Comparison of ENCODE assay signal across 25 mouse cellular contexts in the genomic region with DNA sequence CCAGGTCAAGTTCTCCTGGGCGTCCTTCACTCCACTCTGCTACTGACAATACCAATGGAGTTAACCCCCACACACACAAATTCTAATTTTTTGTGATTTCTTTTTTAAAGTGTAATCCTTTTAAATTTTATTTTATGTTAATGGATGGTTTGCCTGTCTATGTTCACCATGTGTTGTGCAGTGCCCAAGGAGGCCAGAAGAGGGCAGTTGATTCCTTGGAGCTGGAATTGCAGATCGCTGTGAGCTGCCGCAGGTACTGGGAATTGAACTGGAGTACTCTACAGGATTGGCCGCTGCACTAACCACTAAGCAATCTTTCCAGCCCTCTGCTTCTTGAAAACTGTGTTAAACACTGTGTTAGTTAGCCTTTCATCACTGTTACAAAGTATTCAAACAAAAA. TPM values are rescaled to one million over a fixed set of nuclear protein-coding genes. Genes with fewer than 3 reads are reported as not detected.
DNase-seq lines count a peak whose midpoint lies in the region; ATAC-seq and TF ChIP-seq lines count a peak whose summit lies in the region.
"Had no signal": no experiment of that assay in that cellular context is flagged by ENCODE, and none has a peak within 500 bp of the region (broad histone marks: within the 10 kb centered on the region; RNA-seq: fewer than 3 reads in every experiment).

No protein-coding gene starts in this region.

- H3K27me3 ChIP-seq in liver, embryonic 14.5 days (ENCODE audit: control insufficient read depth, insufficient read depth, low read length) = no peaks in the 10 kb centered on the region
- no peaks in the 10 kb centered on the region for H3K27me3 ChIP-seq in liver, embryonic 11.5 days (replicated peaks; ENCODE audit: control insufficient read depth, insufficient read depth, low read length)
- H3K27me3 ChIP-seq in E14TG2a.4 (ENCODE audit: insufficient read depth, low read length) = 0 out of 2 replicates have a peak, but pooled peaks cover 6% of the 10 kb centered on the region
- no peaks in the 10 kb centered on the region for H3K27me3 ChIP-seq in ES-Bruce4 (ENCODE audit: control insufficient read depth, insufficient read depth, low read length, poor library complexity, severe bottlenecking)
- H3K27me3 ChIP-seq: forebrain, embryonic 13.5 days; hindbrain, embryonic 12.5 days had no signal

- H3K4me2 ChIP-seq in liver, embryonic 14.5 days (ENCODE audit: low read depth) = no peak overlapping the region
- H3K4me2 ChIP-seq in liver, embryonic 11.5 days = no peak overlapping the region
- H3K4me2 ChIP-seq: forebrain, embryonic 13.5 days; hindbrain, embryonic 12.5 days had no signal

- TF ChIP-seq EP300 in liver, embryonic 14.5 days (IDR thresholded peaks at IDR 0.05; ENCODE audit: low read depth) = no peak
- TF ChIP-seq EP300 in ES-Bruce4 (IDR thresholded peaks at IDR 0.05; ENCODE audit: insufficient read depth, low read depth, low read length) = no peak

- no peaks in the 10 kb centered on the region for H3K9me3 ChIP-seq in liver, embryonic 14.5 days (ENCODE audit: control insufficient read depth, low read length)
- H3K9me3 ChIP-seq in liver, embryonic 11.5 days (ENCODE audit: control insufficient read depth, low read length) = no peaks in the 10 kb centered on the region
- H3K9me3 ChIP-seq in E14TG2a.4 (ENCODE audit: low read length) = no peaks in the 10 kb centered on the region
- H3K9me3 ChIP-seq in ES-Bruce4 (replicated peaks; ENCODE audit: control insufficient read depth, insufficient read depth, low read length, poor library complexity, severe bottlenecking) = peaks cover 6% of the 10 kb centered on the region; the same call in 1 of the 2 replicates
- H3K9me3 ChIP-seq: forebrain, embryonic 13.5 days; heart, embryonic 10.5 days; hindbrain, embryonic 12.5 days had no signal

- H3K36me3 ChIP-seq in liver, embryonic 14.5 days (replicated peaks; ENCODE audit: control insufficient read depth, insufficient read depth, low read depth) = no peaks in the 10 kb centered on the region
- no peaks in the 10 kb centered on the region for H3K36me3 ChIP-seq in liver, embryonic 11.5 days (ENCODE audit: control insufficient read depth, insufficient read depth, low read length)
- H3K36me3 ChIP-seq in E14TG2a.4 (ENCODE audit: insufficient read depth, low read length) = no peaks in the 10 kb centered on the region
- no peaks in the 10 kb centered on the region for H3K36me3 ChIP-seq in ES-Bruce4 (ENCODE audit: control insufficient read depth, insufficient read depth, low read length, poor library complexity, severe bottlenecking)
- H3K36me3 ChIP-seq: embryonic facial prominence, embryonic 10.5 days; heart, embryonic 10.5 days; hindbrain, embryonic 12.5 days had no signal

- peak; percentile 14; the same call in 1 of the 2 replicates for TF ChIP-seq CTCF in liver, embryonic 14.5 days (IDR thresholded peaks at IDR 0.05; ENCODE audit: low read depth)
- peak; percentile 71 for TF ChIP-seq CTCF in E14TG2a.4 (conservative IDR thresholded peaks at IDR 0.05; ENCODE audit: low read length)
- TF ChIP-seq CTCF in ES-Bruce4 (IDR thresholded peaks at IDR 0.05; ENCODE audit: low read depth, low read length) = peak; percentile 53

- no peak overlapping the region for H3K27ac ChIP-seq in liver, embryonic 14.5 days
- H3K27ac ChIP-seq in liver, embryonic 11.5 days (ENCODE audit: low read depth, low read length) = no peak overlapping the region
- H3K27ac ChIP-seq in ES-Bruce4 (ENCODE audit: insufficient read depth, low read length) = no peak overlapping the region
- H3K27ac ChIP-seq: embryonic facial prominence, embryonic 10.5 days; forebrain, embryonic 13.5 days; heart, embryonic 10.5 days; hindbrain, embryonic 12.5 days had no signal

- ATAC-seq in liver, embryonic 14.5 days (ENCODE audit: insufficient read depth) = no peak
- no peak for ATAC-seq in liver, embryonic 11.5 days (replicated peaks; ENCODE audit: low FRiP score)
- ATAC-seq: activated CD4-positive, CD25-positive, alpha-beta regulatory T cell, adult 4 months; forebrain, embryonic 13.5 days; forebrain, postnatal 0 days; hindbrain, embryonic 16.5 days; inflammation-experienced regulatory T-cells, adult 6 months had no signal

- H3K9ac ChIP-seq in liver, embryonic 14.5 days (replicated peaks) = no peak overlapping the region
- no peak overlapping the region for H3K9ac ChIP-seq in liver, embryonic 11.5 days (ENCODE audit: low read depth, low read length)
- no peak overlapping the region for H3K9ac ChIP-seq in ES-Bruce4 (ENCODE audit: low read depth, poor library complexity, severe bottlenecking)
- H3K9ac ChIP-seq: forebrain, embryonic 13.5 days; forebrain, postnatal 0 days; hindbrain, embryonic 12.5 days had no signal

- no peak for DNase-seq in liver, embryonic 14.5 days (ENCODE audit: low read depth in 3 of 3, low spot score in 3 of 3)
- no peak for DNase-seq in liver, embryonic 11.5 days (ENCODE audit: low spot score)
- DNase-seq in R1 (ENCODE audit: low read depth, low spot score) = peak; percentile 67
- no peak for DNase-seq in spleen, postnatal 4 days (ENCODE audit: low spot score in 2 of 2)
- no peak for DNase-seq in gastrocnemius, postnatal 14 days
- DNase-seq: adrenal gland, postnatal 14 days; cerebellum, adult 18-20 months; cerebellum, adult 9-11 months; cerebellum, postnatal 36 days; forebrain, postnatal 0 days; gastrocnemius, postnatal 25 days; heart, postnatal 10 days; heart, postnatal 4 days had no signal

- H3K4me3 ChIP-seq in liver, embryonic 14.5 days (ENCODE audit: insufficient read depth in 1 of 2, low read depth in 2 of 2, low read length in 2 of 2) = no peak overlapping the region
- no peak overlapping the region for H3K4me3 ChIP-seq in liver, embryonic 11.5 days (ENCODE audit: low read depth, low read length)
- H3K4me3 ChIP-seq in E14TG2a.4 (replicated peaks; ENCODE audit: low read length) (no peak overlapping the region), ES-Bruce4 (ENCODE audit: low read depth, low read length) (no peak overlapping the region)
- H3K4me3 ChIP-seq: embryonic facial prominence, embryonic 10.5 days; forebrain, embryonic 13.5 days; heart, embryonic 10.5 days; hindbrain, embryonic 12.5 days had no signal

- intact Hi-C loops in gastrocnemius, postnatal 14 days (cut with DNase I; ENCODE audit: low total_unique reads) = no loop called here

- no peak for TF ChIP-seq POLR2A in ES-Bruce4 (IDR thresholded peaks at IDR 0.05; ENCODE audit: insufficient read depth, low read length)

- WGBS in liver, embryonic 14.5 days (ENCODE audit: insufficient replicate concordance) = 80% methylated on average over 4 of the region's 4 CpGs
- WGBS in liver, embryonic 11.5 days = 82% methylated on average over 4 of the region's 4 CpGs

- no peaks in the 10 kb centered on the region for H3K4me1 ChIP-seq in liver, embryonic 14.5 days (replicated peaks; ENCODE audit: control insufficient read depth in 2 of 2, insufficient read depth in 2 of 2, low read length in 1 of 2)
- H3K4me1 ChIP-seq in liver, embryonic 11.5 days (replicated peaks; ENCODE audit: control insufficient read depth, insufficient read depth, low read length) = no peaks in the 10 kb centered on the region
- H3K4me1 ChIP-seq in E14TG2a.4 (replicated peaks; ENCODE audit: low read depth, low read length) (peaks cover 14% of the 10 kb centered on the region), ES-Bruce4 (ENCODE audit: control insufficient read depth, insufficient read depth, low read length) (no peaks in the 10 kb centered on the region)
- H3K4me1 ChIP-seq: forebrain, embryonic 13.5 days; heart, embryonic 10.5 days; hindbrain, embryonic 12.5 days had no signal

RNA-seq across cellular contexts. Expression of a gene that starts 13.5 kb away (rescaled TPM):
- not detected in 2 replicates for polyA plus RNA-seq in liver, embryonic 14.5 days (2012; rRNA removed)
- polyA plus RNA-seq in liver, embryonic 14.5 days (2014; fragmentation: Nextera tagmentation; extraction: Ambion mirVana) = not detected in 2 replicates
- polyA plus RNA-seq in liver, embryonic 11.5 days (2014; fragmentation: Nextera tagmentation; extraction: Ambion mirVana) = 0.25 TPM in 1 of 2 replicates, not detected in the other
- polyA plus RNA-seq in ES-Bruce4 (2011; ENCODE audit: insufficient read depth, insufficient read length, low read depth, missing spikeins) = not detected in 2 replicates
- not detected for total RNA-seq in gastrocnemius, postnatal 14 days (2021)
- total RNA-seq: adrenal gland, adult 18-20 months; adrenal gland, postnatal 14 days; forebrain, postnatal 0 days; gastrocnemius, adult 18-20 months; gastrocnemius, postnatal 25 days; granulocyte monocyte progenitor cell, adult 5-6 weeks; heart, postnatal 10 days; heart, postnatal 4 days had no signal
- polyA plus RNA-seq: activated CD4-positive, CD25-positive, alpha-beta regulatory T cell, adult 4 months; embryonic facial prominence, embryonic 10.5 days; forebrain, embryonic 13.5 days; forebrain, postnatal 0 days; heart, embryonic 10.5 days; hindbrain, embryonic 12.5 days; hindbrain, embryonic 16.5 days; inflammation-experienced regulatory T-cells, adult 6 months had no signal

RNA-seq across cellular contexts. Expression of a gene that starts 26.1 kb away (rescaled TPM):
- polyA plus RNA-seq in liver, embryonic 14.5 days (2012; rRNA removed) = 0.17 and 0.23 TPM in 2 replicates
- not detected in 2 replicates for polyA plus RNA-seq in liver, embryonic 14.5 days (2014; fragmentation: Nextera tagmentation; extraction: Ambion mirVana)
- polyA plus RNA-seq in liver, embryonic 11.5 days (2014; fragmentation: Nextera tagmentation; extraction: Ambion mirVana) = 0.47 and 0.58 TPM in 2 replicates
- polyA plus RNA-seq in ES-Bruce4 (2011; ENCODE audit: insufficient read depth, insufficient read length, low read depth, missing spikeins) = 1.5 and 1.9 TPM in 2 replicates
- total RNA-seq in gastrocnemius, postnatal 14 days (2021) = under 1 TPM; 0.20 to 0.21 TPM
- total RNA-seq: adrenal gland, adult 18-20 months; adrenal gland, postnatal 14 days; gastrocnemius, adult 18-20 months; gastrocnemius, postnatal 25 days; heart, postnatal 10 days had no signal

RNA-seq across cellular contexts. Expression of a gene that starts 33.2 kb away (rescaled TPM):
- polyA plus RNA-seq in liver, embryonic 14.5 days (2012; rRNA removed) = 11.4 and 15.3 TPM in 2 replicates
- 14.4 and 14.7 TPM in 2 replicates for polyA plus RNA-seq in liver, embryonic 14.5 days (2014; fragmentation: Nextera tagmentation; extraction: Ambion mirVana)
- 34.2 and 35.3 TPM in 2 replicates for polyA plus RNA-seq in liver, embryonic 11.5 days (2014; fragmentation: Nextera tagmentation; extraction: Ambion mirVana)
- 18.4 and 21.8 TPM in 2 replicates for polyA plus RNA-seq in ES-Bruce4 (2011; ENCODE audit: insufficient read depth, insufficient read length, low read depth, missing spikeins)
- total RNA-seq in gastrocnemius, postnatal 14 days (2021) = 1 to 10 TPM; 5.3 to 5.4 TPM

RNA-seq across cellular contexts. Expression of a gene that starts 42.4 kb away (rescaled TPM):
- polyA plus RNA-seq in liver, embryonic 14.5 days (2012; rRNA removed) = 40.1 and 49.1 TPM in 2 replicates
- polyA plus RNA-seq in liver, embryonic 14.5 days (2014; fragmentation: Nextera tagmentation; extraction: Ambion mirVana) = 93.5 and 97.1 TPM in 2 replicates
- 197 and 222 TPM in 2 replicates for polyA plus RNA-seq in liver, embryonic 11.5 days (2014; fragmentation: Nextera tagmentation; extraction: Ambion mirVana)
- 269 and 284 TPM in 2 replicates for polyA plus RNA-seq in ES-Bruce4 (2011; ENCODE audit: insufficient read depth, insufficient read length, low read depth, missing spikeins)
- total RNA-seq in gastrocnemius, postnatal 14 days (2021) = 100 to 1,000 TPM; 121 to 131 TPM

Comparison
In these comparisons a context has a peak if more than half of its experiments do, and no peak if none do; other contexts are left out.
1. CTCF ChIP-seq: peak in every context shown above with its lines; median percentile 71 in E14TG2a.4; 53 in ES-Bruce4; 14 in liver, embryonic 14.5 days.